Mouse (Mus musculus) adipocyte (in vitro differentiated cells): Measurements from ENCODE around the gene Psg16.
"Not testable (repeated sequence)": the region's sequence is repeated elsewhere in the genome, so short reads cannot be mapped to it uniquely, and the experiment has no call there.

Experiments used
- DNase-seq: peaks from one replicate; pipeline ENCODE4 v3.0.0-alpha.2; 2016; ENCODE audit warnings: low spot score

Psg16 gene

DNA sequence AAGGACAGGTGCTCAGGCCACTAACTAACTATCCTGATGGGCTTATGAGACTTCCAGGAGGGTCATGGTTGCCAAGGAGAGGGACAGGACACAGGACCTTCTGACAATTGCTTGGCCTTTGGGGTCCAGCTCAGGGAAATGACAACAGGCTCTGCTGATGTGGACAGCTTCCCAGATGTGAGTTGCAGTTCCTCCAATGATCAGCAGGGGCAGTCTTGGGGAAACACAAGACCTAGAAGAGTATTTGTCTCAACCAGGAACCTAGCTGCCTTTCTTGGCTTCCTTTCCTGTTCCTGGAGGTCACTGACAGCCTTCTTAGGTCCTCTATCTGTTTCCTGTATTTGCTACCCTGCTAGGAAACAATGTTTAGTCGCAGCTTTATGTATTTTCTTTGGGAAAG is 17.4 kb downstream of the Psg16 start:
- DNase-seq = peak; percentile 13

DNA sequence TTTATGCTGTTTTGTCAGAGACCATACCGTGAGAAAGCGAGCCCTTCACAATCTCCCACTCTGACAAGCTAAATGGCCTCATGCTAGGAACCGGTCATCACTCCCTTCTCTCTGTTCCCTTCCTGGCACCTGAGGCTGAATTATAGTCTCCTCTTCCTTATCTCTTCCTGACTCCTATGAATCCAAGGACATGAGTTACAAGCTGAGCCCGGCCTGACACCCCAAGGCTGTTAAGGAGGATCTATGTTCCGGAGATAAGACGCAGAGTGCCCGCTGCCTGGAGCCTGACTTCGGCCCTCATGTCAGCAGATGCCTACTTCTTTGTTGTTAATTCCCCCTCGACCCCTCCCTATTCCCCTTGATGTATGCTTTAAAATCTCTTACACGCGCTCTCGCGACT is 27.8 kb downstream of the Psg16 start:
- not testable (repeated sequence) for DNase-seq

DNA sequence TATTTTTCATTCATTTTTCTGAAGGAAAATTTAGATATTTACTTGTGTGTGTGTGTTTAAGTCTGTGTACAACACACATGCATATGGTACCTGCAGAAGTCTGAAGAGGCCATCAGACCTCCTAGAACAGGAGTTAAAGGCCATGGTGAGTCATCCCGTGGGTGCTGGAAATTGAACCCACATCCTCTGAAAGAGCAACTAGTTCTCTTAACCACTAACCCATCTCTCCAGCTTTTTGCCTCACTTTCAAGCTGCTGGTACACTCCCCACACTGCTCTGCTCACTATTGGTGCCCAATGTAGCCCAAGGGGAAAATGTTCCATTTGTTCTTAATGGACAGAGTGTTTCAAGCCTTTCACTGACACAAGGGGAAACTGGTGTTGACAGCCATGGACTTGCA is 61.5 kb downstream of the Psg16 start:
- no peak for DNase-seq

DNA sequence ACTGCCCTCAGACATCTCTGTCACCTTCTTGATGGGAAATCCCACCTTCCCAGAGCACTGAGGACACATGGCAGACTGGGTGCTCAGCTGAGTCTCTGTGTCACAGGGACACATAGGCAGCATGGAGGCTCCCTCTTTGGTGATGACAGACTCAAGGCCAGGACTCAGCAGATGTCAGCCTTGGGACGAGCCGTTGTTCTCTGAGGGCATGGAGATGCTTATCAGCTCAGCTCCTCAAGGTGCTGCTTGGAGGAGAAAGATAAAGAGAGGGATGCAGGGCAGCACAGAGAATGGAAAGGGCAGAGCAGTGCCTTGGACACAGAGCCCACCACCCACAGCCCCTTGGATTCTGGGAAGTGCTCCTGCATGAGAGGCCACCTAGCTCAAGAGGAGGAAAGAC is 76.1 kb downstream of the Psg16 start, which contains the start of gene Ceacam3:
Ceacam3 (plus strand) TSS at position 352 of the 400 bp plus-strand sequence.
- no peak for DNase-seq

DNA sequence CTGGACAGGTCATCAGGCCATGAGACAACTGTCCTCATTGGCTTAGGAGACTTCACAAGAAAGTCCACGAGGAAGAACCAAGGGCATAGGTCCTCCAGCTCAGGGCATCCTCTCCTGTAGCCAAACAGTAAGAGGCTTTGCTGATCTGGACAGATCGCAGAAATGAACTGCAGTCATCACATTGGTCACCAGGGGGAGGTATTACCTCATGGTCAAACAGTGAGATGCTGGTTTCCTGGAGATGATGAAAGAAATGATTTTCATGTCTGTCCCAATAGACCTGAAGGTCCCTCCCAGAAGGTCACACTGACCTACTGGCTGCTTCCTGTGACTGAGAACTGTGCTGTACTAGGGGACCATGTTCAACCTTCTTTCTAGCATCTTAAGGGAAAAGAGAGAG is 81.8 kb downstream of the Psg16 start:
- peak; percentile 49 for DNase-seq

DNA sequence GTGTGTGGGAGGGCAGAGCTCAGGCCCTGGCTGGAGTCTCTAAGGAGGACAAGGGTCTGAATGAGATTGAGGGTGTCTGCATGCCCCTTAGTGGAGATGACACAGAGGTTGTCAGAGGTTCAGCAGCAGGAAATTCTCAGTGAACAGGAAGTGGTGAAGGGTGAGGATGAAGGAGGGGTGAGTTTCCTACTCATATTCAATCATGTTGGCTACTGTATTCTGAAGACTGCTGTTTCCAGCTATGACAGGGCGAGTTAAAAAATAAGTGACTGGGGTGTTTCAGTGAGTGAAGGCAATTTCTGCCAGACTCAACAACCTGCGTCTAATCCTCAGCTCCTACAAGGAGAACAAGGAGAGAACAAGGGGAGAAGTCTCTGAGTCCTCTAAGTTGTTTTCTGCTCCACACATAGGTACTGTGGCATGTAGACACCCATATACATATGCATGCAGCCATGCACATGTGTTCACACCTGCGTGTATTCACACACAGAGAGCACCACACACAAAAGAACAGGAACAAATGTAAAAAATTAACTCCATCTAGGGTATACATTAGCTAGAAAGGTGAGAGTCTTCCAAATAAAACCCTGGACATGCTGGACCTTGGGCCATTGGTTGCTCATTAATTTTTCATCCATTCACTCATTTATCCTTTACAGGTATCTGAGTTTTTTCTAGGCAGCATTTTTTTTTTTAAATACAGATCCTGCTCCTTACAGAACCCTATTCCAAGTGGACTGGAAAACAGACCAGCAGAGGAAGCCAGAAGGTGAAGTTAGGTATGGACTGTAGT is 83.2 kb downstream of the Psg16 start:
- DNase-seq = no peak

DNA sequence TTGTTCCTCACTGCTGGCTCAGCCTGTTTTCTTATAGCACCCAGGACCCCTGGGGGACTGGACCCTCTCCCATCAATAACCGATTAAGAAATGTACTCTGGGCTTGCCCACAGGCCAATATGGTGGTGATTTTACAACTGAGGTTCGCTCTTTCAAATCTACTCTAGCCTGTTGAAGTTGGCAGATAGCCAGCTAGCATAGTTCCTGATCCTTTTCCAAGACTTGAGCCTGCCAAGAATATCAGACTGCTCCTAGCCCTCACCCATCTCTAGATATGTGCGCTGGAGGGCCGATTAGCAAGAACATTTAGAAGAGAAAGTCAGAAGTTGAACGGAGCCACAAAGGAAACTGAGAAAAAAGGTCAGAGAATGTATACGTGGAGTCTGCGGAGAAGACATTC is 85.2 kb downstream of the Psg16 start:
- DNase-seq = peak; percentile 16

DNA sequence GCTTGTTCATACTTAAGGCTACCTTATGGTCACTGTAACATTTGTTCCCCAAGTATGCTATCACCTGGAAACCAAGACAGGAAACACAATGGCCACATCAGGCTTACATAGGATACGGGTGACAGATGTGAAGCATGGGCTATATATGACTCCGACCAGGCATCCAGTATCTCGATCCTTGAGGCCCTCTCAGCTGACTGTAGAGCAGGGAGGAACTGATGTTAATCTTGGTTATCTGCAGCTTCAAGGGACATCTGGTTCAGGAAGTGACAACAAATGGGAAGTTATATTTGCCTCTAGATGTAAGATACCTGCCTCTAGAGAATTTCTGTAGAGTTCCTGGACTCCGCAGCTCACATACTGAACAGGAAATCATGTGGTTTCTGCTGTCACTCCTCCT is 98.0 kb downstream of the Psg16 start:
- DNase-seq = no peak
